Mouse (Mus musculus) adrenal gland, adult 18-20 months (tissue): ENCODE measurements around the gene Smok3a. TPM values are rescaled to one million over a fixed set of nuclear protein-coding genes. Genes with fewer than 3 reads are reported as not detected.

Experiments
- total RNA-seq, 2 experiments: library from RNA; stranded (reverse); gene quantifications; 1 replicate in 1 of 2; 2 replicates in 1 of 2; pipeline ENCODE4 v1.2.3; 2021

Gene Smok3a
- total RNA-seq, 2 experiments from 2014 or later: not detected

Other genes with a start within 250 kb of the Smok3a start
- gene Ppp1r35, start 242.4 kb upstream of the Smok3a start, total RNA-seq: 10 to 100 TPM; 23.7 to 24.6 TPM
- gene Mepce, start 233.6 kb upstream of the Smok3a start, total RNA-seq: 10 to 100 TPM; 39.9 to 44.6 TPM
- gene Zcwpw1, start 233.5 kb upstream of the Smok3a start, total RNA-seq: 1 to 10 TPM; 2.3 to 2.4 TPM
- gene Pilra, start 185.0 kb upstream of the Smok3a start, total RNA-seq: 1 to 10 TPM; 2.6 to 4.3 TPM
- 1 to 10 TPM; 1.8 to 2.9 TPM for gene Pilrb1, start 163.2 kb upstream of the Smok3a start, total RNA-seq
- gene Pilrb2, start 149.4 kb upstream of the Smok3a start, total RNA-seq: 1 to 10 TPM; 1.1 to 2.5 TPM
- gene Cyp3a13, start 99.6 kb upstream of the Smok3a start, total RNA-seq: under 1 TPM in 1 of 2 experiments, not detected in 1; 0.10 TPM
- under 1 TPM in 1 of 2 experiments, not detected in 1; 0.19 TPM for gene Gjc3, start 58.2 kb upstream of the Smok3a start, total RNA-seq
- gene Azgp1, start 39.7 kb upstream of the Smok3a start, total RNA-seq: 1 to 10 TPM in 1 of 2 experiments, not detected in 1; 1.3 TPM
- not detected for gene Smok3b, start 168 bp downstream of the Smok3a start, total RNA-seq
- not detected for gene Smok3c, start 31.9 kb downstream of the Smok3a start, total RNA-seq
- 10 to 100 TPM; 30.9 to 37.9 TPM for gene Zkscan1, start 63.8 kb downstream of the Smok3a start, total RNA-seq
- gene Zscan21, start 95.6 kb downstream of the Smok3a start, total RNA-seq: 10 to 100 TPM; 13.4 to 15.3 TPM
- 10 to 100 TPM; 10.1 to 10.9 TPM for gene Zfp113, start 134.5 kb downstream of the Smok3a start, total RNA-seq
- gene Cops6, start 139.8 kb downstream of the Smok3a start, total RNA-seq: 100 to 1,000 TPM; 130 to 145 TPM
- gene Ap4m1, start 150.7 kb downstream of the Smok3a start, total RNA-seq: 10 to 100 TPM; 15.9 to 18.5 TPM
- 10 to 100 TPM; 17.3 to 28.1 TPM for gene Mcm7, start 151.2 kb downstream of the Smok3a start, total RNA-seq
- 10 to 100 TPM; 40.6 to 41.6 TPM for gene Taf6, start 166.2 kb downstream of the Smok3a start, total RNA-seq
- 10 to 100 TPM; 21.6 to 25.3 TPM for gene Cnpy4, start 166.2 kb downstream of the Smok3a start, total RNA-seq
- gene Mblac1, start 173.1 kb downstream of the Smok3a start, total RNA-seq: 1 to 10 TPM; 6.4 to 9.0 TPM
- under 1 TPM in 1 of 2 experiments, not detected in 1; 0.48 TPM for gene Nxpe5, start 204.6 kb downstream of the Smok3a start, total RNA-seq
- gene Lamtor4, start 234.2 kb downstream of the Smok3a start, total RNA-seq: 10 to 100 TPM; 80.1 to 80.3 TPM
- gene BC037034, start 242.8 kb downstream of the Smok3a start, total RNA-seq: 10 to 100 TPM; 27.7 to 30.1 TPM